Mouse (Mus musculus) thymus, adult 18-20 months (tissue): ENCODE results near the gene Ubash3b.

Experiments used
- DNase-seq, 2 experiments: peaks; one replicate each; pipeline ENCODE4 v3.0.0; 2022; ENCODE audit warnings: mixed read lengths in 2 of 2

The Ubash3b gene

GRCm38 (mm10) chr9:40984313-40984712, 177.2 kb downstream of the Ubash3b start:
- no peak for DNase-seq

GRCm38 (mm10) chr9:40983758-40984157, 177.7 kb downstream of the Ubash3b start:
- no peak for DNase-seq

GRCm38 (mm10) chr9:40982480-40982879, 179.0 kb downstream of the Ubash3b start:
- no peak for DNase-seq

GRCm38 (mm10) chr9:40974042-40974801, 187.3 kb downstream of the Ubash3b start:
- no peak for DNase-seq

GRCm38 (mm10) chr9:40964418-40964714, 197.1 kb downstream of the Ubash3b start:
- DNase-seq, result no peak

GRCm38 (mm10) chr9:40963586-40964417, 197.7 kb downstream of the Ubash3b start, which contains the start of gene Jhy:
Gene Jhy (minus strand): TSS chr9:40964118.
- DNase-seq, result no peak

GRCm38 (mm10) chr9:40961401-40961800, 200.1 kb downstream of the Ubash3b start:
- DNase-seq, result no peak
